Mouse (Mus musculus): ENCODE results near the gene Dcpp1. TPM values are rescaled to one million over a fixed set of nuclear protein-coding genes. Genes with fewer than 3 reads are reported as not detected.
A peak's percentile ranks its signal among the peaks of the same experiment; 100 is the strongest.
"Not testable (repeated sequence)": the region's sequence is repeated elsewhere in the genome, so short reads cannot be mapped to it uniquely, and the experiment has no call there.

Gene Dcpp1
- polyA plus RNA-seq, 1 experiment from 2014 or later: not detected

GRCm38 (mm10) chr17:23876741-23877140 lies 3.9 kb upstream of the Dcpp1 start:
- Histone ChIP-seq H3K27me3 (ENCODE audit: control insufficient read depth, insufficient read depth, low read length) (no peaks in the 10 kb centered on the region), H3K9me3 (ENCODE audit: control insufficient read depth, low read length) (no peaks in the 10 kb centered on the region), H3K4me2 (ENCODE audit: low read depth, low read length, severe bottlenecking) (no peak overlapping the region), H3K36me3 (ENCODE audit: control insufficient read depth, insufficient read depth, low read length) (no peaks in the 10 kb centered on the region), H3K27ac (ENCODE audit: low read depth, low read length) (no peak overlapping the region), H3K4me3 (ENCODE audit: low read depth, low read length) (no peak overlapping the region), H3K9ac (ENCODE audit: low read length) (no peak overlapping the region), H3K4me1 (replicated peaks; ENCODE audit: control insufficient read depth, insufficient read depth, low read length) (no peaks in the 10 kb centered on the region)
- WGBS: 61% methylated on average over 3 of the region's 3 CpGs
- ATAC-seq (replicated peaks; ENCODE audit: low FRiP score) (no peak), DNase-seq (ENCODE audit: low spot score) (no peak)

GRCm38 (mm10) chr17:23877166-23877565 lies 3.5 kb upstream of the Dcpp1 start:
- WGBS: 84% methylated on average over 2 of the region's 2 CpGs
- Histone ChIP-seq H3K4me3 (ENCODE audit: low read depth, low read length) (no peak overlapping the region), H3K4me2 (ENCODE audit: low read depth, low read length, severe bottlenecking) (no peak overlapping the region), H3K27me3 (ENCODE audit: control insufficient read depth, insufficient read depth, low read length) (no peaks in the 10 kb centered on the region), H3K4me1 (replicated peaks; ENCODE audit: control insufficient read depth, insufficient read depth, low read length) (no peaks in the 10 kb centered on the region), H3K9ac (ENCODE audit: low read length) (no peak overlapping the region), H3K27ac (ENCODE audit: low read depth, low read length) (no peak overlapping the region), H3K9me3 (ENCODE audit: control insufficient read depth, low read length) (no peaks in the 10 kb centered on the region), H3K36me3 (ENCODE audit: control insufficient read depth, insufficient read depth, low read length) (no peaks in the 10 kb centered on the region)
- DNase-seq (ENCODE audit: low spot score) (no peak), ATAC-seq (replicated peaks; ENCODE audit: low FRiP score) (no peak)

- not testable (repeated sequence) for H3K9ac ChIP-seq (ENCODE audit: low read length); H3K4me3 ChIP-seq (ENCODE audit: low read depth, low read length); DNase-seq (ENCODE audit: low spot score); ATAC-seq (replicated peaks; ENCODE audit: low FRiP score); H3K27me3 ChIP-seq (ENCODE audit: control insufficient read depth, insufficient read depth, low read length); H3K9me3 ChIP-seq (ENCODE audit: control insufficient read depth, low read length); H3K36me3 ChIP-seq (ENCODE audit: control insufficient read depth, insufficient read depth, low read length); H3K4me1 ChIP-seq (replicated peaks; ENCODE audit: control insufficient read depth, insufficient read depth, low read length); H3K27ac ChIP-seq (ENCODE audit: low read depth, low read length); H3K4me2 ChIP-seq (ENCODE audit: low read depth, low read length, severe bottlenecking)
- 76% methylated on average over 4 of the region's 4 CpGs for WGBS
These were observed 36.5 kb downstream of the Dcpp1 start, which contains the start of gene Dcpp3 for GRCm38 (mm10) chr17:23917158-23917557. Gene Dcpp3 (plus strand): TSS chr17:23917458.

- H3K4me1 ChIP-seq (replicated peaks; ENCODE audit: control insufficient read depth, insufficient read depth, low read length): peaks cover 5% of the 10 kb centered on the region
- H3K4me2 ChIP-seq (ENCODE audit: low read depth, low read length, severe bottlenecking): peak overlapping the region; percentile 88
- H3K36me3 ChIP-seq (ENCODE audit: control insufficient read depth, insufficient read depth, low read length): no peaks in the 10 kb centered on the region
- DNase-seq (ENCODE audit: low spot score) (peak; percentile 95), ATAC-seq (replicated peaks; ENCODE audit: low FRiP score) (peak; percentile 99)
- peak overlapping the region; percentile 46 for H3K4me3 ChIP-seq (ENCODE audit: low read depth, low read length)
- no peaks in the 10 kb centered on the region for H3K27me3 ChIP-seq (ENCODE audit: control insufficient read depth, insufficient read depth, low read length)
- peak overlapping the region; percentile 96 for H3K27ac ChIP-seq (ENCODE audit: low read depth, low read length)
- peak overlapping the region; percentile 63 for H3K9ac ChIP-seq (ENCODE audit: low read length)
- H3K9me3 ChIP-seq (ENCODE audit: control insufficient read depth, low read length): no peaks in the 10 kb centered on the region
- under 1% methylated on average over 29 of the region's 29 CpGs for WGBS
These were observed 43.9 kb downstream of the Dcpp1 start for GRCm38 (mm10) chr17:23924531-23925007.

- H3K9ac ChIP-seq (ENCODE audit: low read length): peak overlapping the region; percentile 63
- peak overlapping the region; percentile 96 for H3K27ac ChIP-seq (ENCODE audit: low read depth, low read length)
- H3K4me3 ChIP-seq (ENCODE audit: low read depth, low read length): peak overlapping the region; percentile 46
- ATAC-seq (replicated peaks; ENCODE audit: low FRiP score) (peak; percentile 80), DNase-seq (ENCODE audit: low spot score) (peak; percentile 82)
- under 1% methylated on average over 14 of the region's 14 CpGs for WGBS
- no peaks in the 10 kb centered on the region for H3K9me3 ChIP-seq (ENCODE audit: control insufficient read depth, low read length)
- H3K36me3 ChIP-seq (ENCODE audit: control insufficient read depth, insufficient read depth, low read length): no peaks in the 10 kb centered on the region
- H3K27me3 ChIP-seq (ENCODE audit: control insufficient read depth, insufficient read depth, low read length): no peaks in the 10 kb centered on the region
- H3K4me2 ChIP-seq (ENCODE audit: low read depth, low read length, severe bottlenecking): peak overlapping the region; percentile 88
- peaks cover 5% of the 10 kb centered on the region for H3K4me1 ChIP-seq (replicated peaks; ENCODE audit: control insufficient read depth, insufficient read depth, low read length)
These were observed 44.4 kb downstream of the Dcpp1 start for GRCm38 (mm10) chr17:23925090-23925493.

- WGBS: 85% methylated on average over 5 of the region's 5 CpGs
- Histone ChIP-seq H3K27ac (ENCODE audit: low read depth, low read length) (no peak overlapping the region), H3K4me3 (ENCODE audit: low read depth, low read length) (no peak overlapping the region), H3K36me3 (ENCODE audit: control insufficient read depth, insufficient read depth, low read length) (no peaks in the 10 kb centered on the region), H3K9ac (ENCODE audit: low read length) (no peak overlapping the region), H3K9me3 (ENCODE audit: control insufficient read depth, low read length) (no peaks in the 10 kb centered on the region), H3K4me2 (ENCODE audit: low read depth, low read length, severe bottlenecking) (no peak overlapping the region), H3K27me3 (ENCODE audit: control insufficient read depth, insufficient read depth, low read length) (no peaks in the 10 kb centered on the region), H3K4me1 (replicated peaks; ENCODE audit: control insufficient read depth, insufficient read depth, low read length) (no peaks in the 10 kb centered on the region)
- DNase-seq (ENCODE audit: low spot score) (no peak), ATAC-seq (replicated peaks; ENCODE audit: low FRiP score) (no peak)
These were observed 50.5 kb downstream of the Dcpp1 start for GRCm38 (mm10) chr17:23931157-23931556.

Other genes starting within 250 kb of the Dcpp1 start
- gene Mmp25, start 235.6 kb upstream of the Dcpp1 start, polyA plus RNA-seq (2014; fragmentation: Nextera tagmentation; extraction: Ambion mirVana): 0.41 and 1.0 TPM in 2 replicates
- 0.35 and 0.53 TPM in 2 replicates for gene Bicdl2, start 220.4 kb upstream of the Dcpp1 start, polyA plus RNA-seq (2014; fragmentation: Nextera tagmentation; extraction: Ambion mirVana)
- gene Hcfc1r1, start 207.3 kb upstream of the Dcpp1 start, polyA plus RNA-seq (2014; fragmentation: Nextera tagmentation; extraction: Ambion mirVana): 38.3 and 40.3 TPM in 2 replicates
- gene Thoc6, start 207.0 kb upstream of the Dcpp1 start, polyA plus RNA-seq (2014; fragmentation: Nextera tagmentation; extraction: Ambion mirVana): 54.0 and 56.6 TPM in 2 replicates
- 2.5 and 2.7 TPM in 2 replicates for gene Tnfrsf12a, start 203.4 kb upstream of the Dcpp1 start, polyA plus RNA-seq (2014; fragmentation: Nextera tagmentation; extraction: Ambion mirVana)
- gene Cldn6, start 201.6 kb upstream of the Dcpp1 start, polyA plus RNA-seq (2014; fragmentation: Nextera tagmentation; extraction: Ambion mirVana): 8.7 and 9.7 TPM in 2 replicates
- gene Cldn9, start 196.8 kb upstream of the Dcpp1 start, polyA plus RNA-seq (2014; fragmentation: Nextera tagmentation; extraction: Ambion mirVana): 4.8 and 6.6 TPM in 2 replicates
- not detected in 2 replicates for gene 1520401A03Rik, start 158.1 kb upstream of the Dcpp1 start, polyA plus RNA-seq (2014; fragmentation: Nextera tagmentation; extraction: Ambion mirVana)
- 61.3 and 62.9 TPM in 2 replicates for gene Pkmyt1, start 154.5 kb upstream of the Dcpp1 start, polyA plus RNA-seq (2014; fragmentation: Nextera tagmentation; extraction: Ambion mirVana)
- gene Paqr4, start 140.0 kb upstream of the Dcpp1 start, polyA plus RNA-seq (2014; fragmentation: Nextera tagmentation; extraction: Ambion mirVana): 26.5 and 28.8 TPM in 2 replicates
- gene Kremen2, start 135.0 kb upstream of the Dcpp1 start, polyA plus RNA-seq (2014; fragmentation: Nextera tagmentation; extraction: Ambion mirVana): 2.2 and 2.6 TPM in 2 replicates
- gene Flywch1, start 109.3 kb upstream of the Dcpp1 start, polyA plus RNA-seq (2014; fragmentation: Nextera tagmentation; extraction: Ambion mirVana): 167 and 174 TPM in 2 replicates
- 22.0 and 28.7 TPM in 2 replicates for gene Flywch2, start 94.8 kb upstream of the Dcpp1 start, polyA plus RNA-seq (2014; fragmentation: Nextera tagmentation; extraction: Ambion mirVana)
- 541 and 559 TPM in 2 replicates for gene Srrm2, start 90.3 kb upstream of the Dcpp1 start, polyA plus RNA-seq (2014; fragmentation: Nextera tagmentation; extraction: Ambion mirVana)
- 1,038 and 1,041 TPM in 2 replicates for gene Elob, start 51.7 kb upstream of the Dcpp1 start, polyA plus RNA-seq (2014; fragmentation: Nextera tagmentation; extraction: Ambion mirVana)
- gene Prss33, start 44.8 kb upstream of the Dcpp1 start, polyA plus RNA-seq (2014; fragmentation: Nextera tagmentation; extraction: Ambion mirVana): not detected in 2 replicates
- not detected in 2 replicates for gene Prss32, start 37.0 kb upstream of the Dcpp1 start, polyA plus RNA-seq (2014; fragmentation: Nextera tagmentation; extraction: Ambion mirVana)
- gene Prss41, start 36.7 kb upstream of the Dcpp1 start, polyA plus RNA-seq (2014; fragmentation: Nextera tagmentation; extraction: Ambion mirVana): 2.1 and 2.6 TPM in 2 replicates
- not detected in 2 replicates for gene Prss21, start 12.8 kb upstream of the Dcpp1 start, polyA plus RNA-seq (2014; fragmentation: Nextera tagmentation; extraction: Ambion mirVana)
- not detected in 2 replicates for gene Dcpp2, start within 50 bp of the Dcpp1 start, polyA plus RNA-seq (2014; fragmentation: Nextera tagmentation; extraction: Ambion mirVana)
- gene Dcpp3, start 36.6 kb downstream of the Dcpp1 start, polyA plus RNA-seq (2014; fragmentation: Nextera tagmentation; extraction: Ambion mirVana): not detected in 2 replicates
- gene Sbp, start 60.8 kb downstream of the Dcpp1 start, polyA plus RNA-seq (2014; fragmentation: Nextera tagmentation; extraction: Ambion mirVana): not detected in 2 replicates
- gene Sbpl, start 74.4 kb downstream of the Dcpp1 start, polyA plus RNA-seq (2014; fragmentation: Nextera tagmentation; extraction: Ambion mirVana): not detected in 2 replicates
- gene Prss30, start 99.7 kb downstream of the Dcpp1 start, polyA plus RNA-seq (2014; fragmentation: Nextera tagmentation; extraction: Ambion mirVana): not detected in 2 replicates
- not detected in 2 replicates for gene Prss22, start 117.2 kb downstream of the Dcpp1 start, polyA plus RNA-seq (2014; fragmentation: Nextera tagmentation; extraction: Ambion mirVana)
- 0.15 TPM in 1 of 2 replicates, not detected in the other for gene Prss27, start 157.3 kb downstream of the Dcpp1 start, polyA plus RNA-seq (2014; fragmentation: Nextera tagmentation; extraction: Ambion mirVana)
- gene Kctd5, start 192.6 kb downstream of the Dcpp1 start, polyA plus RNA-seq (2014; fragmentation: Nextera tagmentation; extraction: Ambion mirVana): 82.8 and 85.0 TPM in 2 replicates

Data from forebrain, embryonic 11.5 days (tissue).